Mouse (Mus musculus) mouse embryonic stem cell (cell line): Measurements from ENCODE around the gene Nptxr.

Experiments used
- in situ Hi-C, 2 experiments: fragments of 300-500 bp; cut with MboI; formaldehyde crosslinking; loops; 1 replicate in 1 of 2; 3 replicates in 1 of 2; pipeline ENCODE4 v1.14.3; 2019 to 2020; ENCODE audit warnings: low sequenced_read_pairs in 2 of 2, low pct_unique_long_range_greater_than_20kb in 1 of 2, mixed read lengths in 1 of 2; ENCODE audit not compliant: unreplicated experiment in 1 of 2

Nptxr gene

GRCm38 (mm10) chr15:79744742-79745141, 59.8 kb downstream of the Nptxr start:
- in situ Hi-C loops = no loop called here

GRCm38 (mm10) chr15:79744001-79744400, 60.6 kb downstream of the Nptxr start:
- in situ Hi-C loops = no loop called here

DNA sequence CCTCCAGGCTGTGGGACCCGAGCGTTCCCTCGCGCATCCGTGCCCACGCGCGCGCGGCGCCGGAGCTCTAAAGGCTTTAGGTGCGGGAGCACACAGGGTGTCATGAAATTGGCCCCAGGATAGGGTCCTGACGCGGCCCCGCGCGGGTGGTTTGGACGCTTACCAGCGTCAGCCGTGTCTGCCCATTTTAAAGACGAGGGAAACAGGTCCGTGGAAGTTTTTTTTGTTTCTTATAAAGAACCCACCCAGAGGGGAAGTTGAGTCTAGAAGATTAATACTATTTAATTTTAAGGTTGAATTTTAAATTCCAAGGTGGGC, 61.9 kb downstream of the Nptxr start:
- in situ Hi-C loops = no loop called here

GRCm38 (mm10) chr15:79741921-79742705, 62.5 kb downstream of the Nptxr start, which contains the start of gene Sun2:
TSS of gene Sun2 (minus strand) at chr15:79742536.
- in situ Hi-C loops = no loop called here

DNA sequence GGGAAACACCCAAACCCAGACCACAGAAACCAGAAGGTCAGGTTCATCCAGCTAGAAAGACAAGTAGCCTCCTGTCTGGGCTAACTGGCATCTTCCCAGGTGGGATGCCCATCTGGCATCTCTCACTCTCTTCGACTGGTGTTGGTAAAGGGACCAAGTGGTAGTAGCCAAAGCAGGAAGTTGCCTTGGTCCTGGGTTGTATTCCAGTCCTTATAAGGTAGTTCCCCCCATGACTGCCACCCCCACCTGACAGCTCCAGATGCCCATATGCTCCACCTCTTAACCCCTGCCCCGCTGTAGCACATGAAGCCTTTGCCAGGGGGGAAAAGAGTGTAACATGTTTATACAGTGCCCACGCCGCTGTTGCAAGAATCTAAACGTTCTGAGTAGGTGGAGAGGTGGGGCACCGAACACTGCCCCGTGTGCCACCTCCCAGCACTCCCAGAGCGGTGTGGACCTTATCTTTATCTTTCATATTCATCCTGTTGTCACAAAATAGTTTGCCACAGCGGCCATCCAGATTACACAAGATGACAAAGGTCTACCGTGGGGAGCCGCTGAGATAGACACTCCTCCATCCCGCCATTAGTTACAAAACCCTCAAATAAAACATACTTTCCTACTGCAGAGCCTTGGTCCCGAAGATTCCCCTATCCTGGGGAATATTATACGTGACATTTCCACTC, 63.2 kb downstream of the Nptxr start:
- in situ Hi-C loops = no loop called here

- in situ Hi-C loops = no loop called here
Measured at GRCm38 (mm10) chr15:79740739-79741138, 63.8 kb downstream of the Nptxr start.
